Mouse (Mus musculus) forelimb bud, embryonic 11.5 days (tissue): Measurements from ENCODE around the gene Tsnax.

Experiments used
- DNase-seq: peaks from one replicate; pipeline ENCODE4 v3.0.0-alpha.2; 2012; ENCODE audit warnings: low read depth, low spot score

Gene Tsnax

GRCm38 (mm10) chr8:125012695-125013627 is at the start of gene Tsnax:
TSS of gene Tsnax (plus strand) at chr8:125012997.
- peak; percentile 90 for DNase-seq

DNA sequence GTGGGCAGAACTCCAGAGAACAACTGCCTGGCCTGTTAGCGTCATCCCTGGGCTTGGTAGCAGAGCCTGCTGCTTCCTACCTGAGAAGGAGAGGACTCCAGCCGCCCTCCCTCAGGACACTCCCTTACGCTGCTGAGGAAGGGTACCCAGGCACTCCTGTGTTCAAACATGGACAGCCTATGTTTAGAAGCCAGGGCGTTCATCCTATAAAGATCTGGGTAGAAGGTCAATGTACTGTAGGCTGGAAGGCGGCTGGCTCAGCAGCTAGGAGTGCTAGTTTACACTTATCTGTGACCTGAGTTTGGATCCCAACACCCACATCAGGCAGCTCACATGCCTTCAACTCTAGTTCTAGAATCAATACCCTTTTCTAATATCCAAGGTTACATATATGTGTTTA is 49.6 kb upstream of the Tsnax start:
- DNase-seq, result no peak

GRCm38 (mm10) chr8:124964966-124965365 is 47.8 kb upstream of the Tsnax start:
- no peak for DNase-seq

DNA sequence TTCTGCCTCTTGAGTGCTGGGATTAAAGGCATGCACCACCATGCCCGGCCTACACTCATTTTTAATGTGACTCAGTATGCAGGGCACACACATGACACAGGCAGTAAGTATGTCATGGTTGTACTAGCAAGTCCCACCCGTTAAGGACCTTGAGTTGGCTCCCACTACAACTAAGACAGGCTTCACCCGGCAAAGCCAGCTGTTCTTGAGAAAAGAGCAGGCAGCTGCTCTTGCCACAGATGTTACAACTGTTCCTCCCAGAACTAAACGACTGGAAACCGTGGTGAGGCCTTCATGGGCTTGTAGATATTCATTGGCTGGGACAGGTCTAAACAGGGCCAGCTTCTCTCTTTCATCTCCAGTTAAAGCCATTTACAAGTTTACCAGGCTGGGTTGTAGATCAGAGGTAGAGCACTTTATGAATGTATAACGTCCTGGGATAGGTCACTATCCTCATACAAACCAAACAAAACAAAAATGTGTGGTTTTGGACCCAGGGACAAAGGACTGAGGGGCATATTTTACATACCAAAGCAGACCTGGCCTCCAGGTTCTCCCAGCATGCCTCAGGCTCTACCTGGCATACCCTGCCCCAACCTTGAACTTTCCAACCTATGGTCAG is 42.4 kb upstream of the Tsnax start:
- no peak for DNase-seq

GRCm38 (mm10) chr8:124973221-124973620 is 39.6 kb upstream of the Tsnax start:
- DNase-seq, result no peak

GRCm38 (mm10) chr8:124974254-124974653 is 38.5 kb upstream of the Tsnax start:
- no peak for DNase-seq

DNA sequence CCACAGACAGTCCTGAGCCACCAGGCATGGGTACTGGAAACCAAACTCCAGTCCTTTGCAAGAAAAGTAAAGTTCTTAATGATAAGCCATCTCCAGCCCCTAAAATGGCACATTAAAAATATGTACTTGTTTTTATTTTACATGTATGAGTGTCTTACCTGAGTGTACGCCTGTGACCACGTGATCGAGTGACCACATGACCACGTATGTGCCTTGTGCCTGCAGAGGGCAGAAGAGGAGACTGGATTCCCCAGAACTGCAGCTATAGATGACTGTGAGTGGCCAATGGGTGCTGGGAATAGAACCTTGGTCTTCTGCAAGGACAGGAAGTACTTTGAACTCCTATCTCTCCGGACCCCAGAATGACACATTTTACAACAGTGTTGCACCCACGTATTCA is 36.6 kb upstream of the Tsnax start:
- no peak for DNase-seq

- no peak for DNase-seq
These were observed 34.8 kb upstream of the Tsnax start for GRCm38 (mm10) chr8:124978026-124978425.

DNA sequence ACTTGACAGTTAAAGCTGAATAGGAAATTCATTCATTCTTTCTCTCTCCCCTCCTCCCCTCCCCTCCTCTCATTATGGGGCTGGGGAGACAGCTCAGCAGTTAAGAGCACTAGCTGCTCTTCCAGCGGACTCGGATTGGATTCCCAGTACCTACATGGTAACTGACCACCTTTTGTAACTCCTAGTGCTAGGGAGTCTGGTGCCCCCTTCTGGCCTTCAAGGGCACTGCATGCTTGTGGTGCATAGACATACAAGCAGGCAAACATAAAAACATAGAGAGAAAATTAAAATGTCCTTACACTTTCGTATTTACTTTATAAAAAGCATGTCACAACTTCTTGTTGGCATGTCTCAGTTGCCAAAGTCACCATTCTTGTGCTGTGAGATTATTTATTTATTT is 32.8 kb upstream of the Tsnax start:
- no peak for DNase-seq

DNA sequence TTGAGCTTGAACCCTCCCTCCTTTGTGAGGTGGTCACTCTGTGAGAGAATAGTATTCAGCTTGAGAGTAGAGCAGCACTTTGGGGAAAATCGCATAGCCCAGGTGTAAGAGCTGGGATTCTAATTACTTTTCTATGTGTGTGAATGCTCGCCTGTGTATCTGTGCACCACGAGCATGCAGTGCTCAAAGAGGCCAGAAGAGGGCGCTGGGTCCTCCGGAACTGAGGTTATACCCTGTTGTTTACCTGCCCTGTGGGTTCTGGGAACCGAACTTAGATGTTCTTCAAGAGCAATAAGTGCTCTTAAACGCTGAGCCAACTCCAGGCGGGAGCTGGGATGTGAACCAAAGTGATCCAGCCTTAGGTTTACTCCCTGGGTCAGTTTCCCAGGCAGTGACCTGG is 32.0 kb upstream of the Tsnax start:
- no peak for DNase-seq

GRCm38 (mm10) chr8:124990923-124991667 is 21.7 kb upstream of the Tsnax start:
- DNase-seq, result no peak

DNA sequence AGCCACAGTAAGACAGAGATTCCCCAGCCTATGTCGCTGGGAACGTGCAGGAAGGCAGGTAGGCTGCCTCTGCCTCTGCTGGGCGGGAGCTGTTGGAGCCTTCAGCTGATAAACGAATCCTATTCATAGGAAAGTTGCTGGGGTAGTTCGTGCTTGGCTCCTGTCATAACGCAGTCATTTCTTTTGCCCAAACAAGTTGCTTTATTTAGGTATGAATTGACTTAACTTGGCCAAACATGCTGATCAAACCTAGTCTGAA is 21.2 kb upstream of the Tsnax start:
- DNase-seq, result no peak

DNA sequence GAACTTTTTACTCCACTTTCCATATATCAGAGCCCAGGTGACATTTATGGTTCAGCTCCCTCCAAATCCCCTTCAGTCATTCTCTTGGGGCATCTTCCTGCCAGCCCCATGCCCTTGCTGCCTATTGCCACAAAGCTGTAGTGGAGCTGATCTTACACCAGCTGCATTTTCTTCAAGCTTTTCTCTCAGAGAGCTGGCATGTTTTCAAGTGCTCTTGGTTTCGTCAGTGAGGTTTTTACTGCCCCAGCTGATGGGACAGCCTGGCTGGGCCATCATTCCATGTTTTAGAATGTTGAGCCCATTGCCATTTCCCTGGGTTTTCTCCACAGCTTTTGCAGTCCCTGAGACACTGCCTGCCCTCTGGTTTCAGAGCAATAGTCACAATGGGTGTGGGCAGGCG is 17.0 kb upstream of the Tsnax start:
- DNase-seq, result no peak

GRCm38 (mm10) chr8:125024085-125024484 is 11.3 kb downstream of the Tsnax start:
- DNase-seq, result no peak

DNA sequence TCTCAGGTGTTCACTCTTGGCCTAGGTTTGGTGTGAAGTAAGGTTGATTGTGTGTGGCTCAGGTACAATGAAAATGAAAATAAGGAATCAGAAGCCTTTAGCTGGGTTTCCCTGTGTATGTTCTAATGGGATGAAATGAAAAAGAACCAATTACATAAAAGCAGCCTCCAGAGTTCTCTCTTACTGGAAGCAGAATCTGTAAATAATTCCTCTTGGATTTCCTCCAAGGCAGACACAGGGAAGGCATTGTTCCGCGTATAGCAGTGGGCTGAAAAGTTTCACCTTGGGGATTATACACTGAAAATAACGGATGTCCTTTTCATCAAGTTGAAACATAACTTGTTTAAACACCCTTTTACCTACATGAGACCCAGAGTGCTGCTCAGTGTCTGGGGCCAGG is 14.4 kb downstream of the Tsnax start:
- DNase-seq, result no peak

DNA sequence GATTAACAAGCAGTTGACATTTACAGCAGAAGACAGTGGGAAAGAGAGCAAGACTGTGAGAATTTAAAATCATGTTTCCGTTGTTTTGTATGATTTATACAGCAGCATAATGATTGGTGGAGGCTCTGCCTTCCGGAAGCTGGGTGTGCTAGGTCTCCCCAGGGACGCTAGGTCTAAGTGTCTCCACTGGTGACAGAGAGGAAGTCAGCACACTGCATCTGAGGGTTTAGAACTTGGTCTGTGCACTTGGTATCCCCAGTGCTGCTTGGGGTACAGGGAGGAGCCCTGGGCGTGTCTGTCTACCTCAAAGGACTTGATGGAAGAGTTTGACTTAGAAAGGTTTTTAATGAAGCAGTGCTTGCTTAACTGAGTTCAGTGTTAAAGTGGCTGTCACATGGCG is 16.0 kb downstream of the Tsnax start:
- DNase-seq, result no peak

DNA sequence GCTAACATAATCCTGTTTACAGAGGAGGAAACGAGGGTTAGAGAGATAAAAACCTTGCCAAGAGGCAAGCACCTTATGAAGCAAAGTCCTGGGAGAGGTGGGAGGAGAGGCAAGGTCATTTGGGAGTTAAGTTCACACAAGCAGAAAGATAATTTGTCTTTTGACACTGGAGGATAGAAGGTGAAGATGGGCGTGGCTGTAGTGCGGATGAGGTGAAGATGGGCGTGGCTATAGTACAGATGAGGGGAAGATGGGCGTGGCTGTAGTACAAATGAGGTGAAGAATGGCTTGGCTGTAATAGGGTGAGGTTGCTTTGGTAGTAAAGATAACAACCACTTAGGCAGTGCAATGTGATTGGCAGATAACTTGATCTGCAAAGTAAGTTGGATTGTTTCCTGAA is 18.5 kb downstream of the Tsnax start:
- no peak for DNase-seq

- no peak for DNase-seq
These were observed 21.9 kb downstream of the Tsnax start for GRCm38 (mm10) chr8:125034669-125035068.

DNA sequence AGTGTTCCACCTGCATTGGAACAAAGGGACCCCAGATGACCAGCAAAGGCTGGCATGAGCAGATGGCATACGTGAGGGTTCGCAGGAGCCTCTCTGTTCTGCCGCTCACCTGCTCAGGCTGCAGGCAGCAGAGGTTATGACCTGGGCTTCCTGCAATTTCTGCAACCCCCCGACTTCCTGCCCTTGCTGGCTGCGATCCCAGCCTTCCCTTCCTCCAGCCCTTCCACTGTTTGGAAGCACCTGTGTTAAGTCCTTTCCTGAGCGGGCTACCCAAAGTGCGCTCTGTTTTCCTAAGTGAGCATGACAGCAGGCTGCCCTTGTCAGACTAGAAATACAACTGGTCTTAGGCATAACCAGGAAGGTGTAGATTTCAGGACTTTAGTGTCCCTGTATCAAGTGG is 24.3 kb downstream of the Tsnax start:
- no peak for DNase-seq

DNA sequence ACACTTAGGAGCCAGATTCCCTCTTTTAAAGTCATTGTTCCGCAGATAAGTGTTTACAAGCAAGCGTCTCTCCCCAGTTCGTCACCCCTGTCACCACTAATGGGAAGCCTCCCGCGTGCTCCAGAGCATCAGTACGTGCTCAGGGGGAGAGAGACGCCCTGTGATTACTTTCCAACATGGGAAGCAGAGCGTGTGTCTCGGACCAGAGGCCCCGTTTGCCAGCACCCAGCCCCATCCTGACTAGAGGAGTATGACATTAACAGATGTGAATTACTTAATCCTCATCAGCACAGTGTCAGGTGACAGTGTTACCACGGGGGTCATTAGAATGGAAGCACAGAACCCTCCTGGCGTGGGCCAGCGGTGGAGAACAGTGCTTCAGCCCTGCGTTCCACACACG is 25.9 kb downstream of the Tsnax start:
- DNase-seq, result no peak

GRCm38 (mm10) chr8:125040587-125041375 is 28.0 kb downstream of the Tsnax start:
- DNase-seq, result no peak

DNA sequence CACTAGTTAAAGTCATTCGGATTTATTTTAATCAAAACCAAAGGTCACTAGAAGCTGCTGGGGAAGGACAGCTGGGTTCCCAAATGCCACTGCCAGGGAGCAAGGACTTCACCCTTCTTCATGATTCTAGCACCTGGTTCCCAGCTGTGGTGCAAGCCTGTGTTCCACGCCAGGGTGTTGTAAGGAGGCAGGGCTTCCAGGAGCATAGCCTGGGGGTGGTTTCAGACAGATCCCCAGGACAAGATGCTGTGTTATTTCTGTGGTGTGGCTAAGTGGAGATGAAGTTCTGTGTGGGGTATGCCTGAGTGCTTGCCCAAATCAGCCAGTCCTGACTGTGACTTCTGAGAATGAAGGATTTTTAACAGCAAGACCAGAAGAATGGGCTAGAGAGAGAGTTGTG is 28.7 kb downstream of the Tsnax start:
- no peak for DNase-seq
